Mouse (Mus musculus) large intestine, adult 2 months (tissue): ENCODE data around the gene Umps. TPM values are rescaled to one million over a fixed set of nuclear protein-coding genes. Genes with fewer than 3 reads are reported as not detected.

ENCODE experiments used
- polyA plus RNA-seq: library from polyadenylated mRNA; depleted of rRNA; stranded (reverse); fragments of >200 nt; gene quantifications from 2 replicates; pipeline ENCODE4 v1.2.3, GENCODE M21; 2012; rRNA removed

Umps gene
- polyA plus RNA-seq, 1 experiment, result 6.9 TPM

Other genes starting within 250 kb of the Umps start
- gene Muc13, start 173.0 kb downstream of the Umps start, polyA plus RNA-seq, result 1,622 and 2,064 TPM in 2 replicates
- 53.4 and 59.4 TPM in 2 replicates for gene Itgb5, start 137.4 kb downstream of the Umps start, polyA plus RNA-seq